Mouse (Mus musculus) kidney, adult 18-20 months (tissue): Measurements from ENCODE around the gene Gm20388.

Source experiments
- DNase-seq: peaks from one replicate; pipeline ENCODE4 v3.0.0; 2021

Gene Gm20388

DNA sequence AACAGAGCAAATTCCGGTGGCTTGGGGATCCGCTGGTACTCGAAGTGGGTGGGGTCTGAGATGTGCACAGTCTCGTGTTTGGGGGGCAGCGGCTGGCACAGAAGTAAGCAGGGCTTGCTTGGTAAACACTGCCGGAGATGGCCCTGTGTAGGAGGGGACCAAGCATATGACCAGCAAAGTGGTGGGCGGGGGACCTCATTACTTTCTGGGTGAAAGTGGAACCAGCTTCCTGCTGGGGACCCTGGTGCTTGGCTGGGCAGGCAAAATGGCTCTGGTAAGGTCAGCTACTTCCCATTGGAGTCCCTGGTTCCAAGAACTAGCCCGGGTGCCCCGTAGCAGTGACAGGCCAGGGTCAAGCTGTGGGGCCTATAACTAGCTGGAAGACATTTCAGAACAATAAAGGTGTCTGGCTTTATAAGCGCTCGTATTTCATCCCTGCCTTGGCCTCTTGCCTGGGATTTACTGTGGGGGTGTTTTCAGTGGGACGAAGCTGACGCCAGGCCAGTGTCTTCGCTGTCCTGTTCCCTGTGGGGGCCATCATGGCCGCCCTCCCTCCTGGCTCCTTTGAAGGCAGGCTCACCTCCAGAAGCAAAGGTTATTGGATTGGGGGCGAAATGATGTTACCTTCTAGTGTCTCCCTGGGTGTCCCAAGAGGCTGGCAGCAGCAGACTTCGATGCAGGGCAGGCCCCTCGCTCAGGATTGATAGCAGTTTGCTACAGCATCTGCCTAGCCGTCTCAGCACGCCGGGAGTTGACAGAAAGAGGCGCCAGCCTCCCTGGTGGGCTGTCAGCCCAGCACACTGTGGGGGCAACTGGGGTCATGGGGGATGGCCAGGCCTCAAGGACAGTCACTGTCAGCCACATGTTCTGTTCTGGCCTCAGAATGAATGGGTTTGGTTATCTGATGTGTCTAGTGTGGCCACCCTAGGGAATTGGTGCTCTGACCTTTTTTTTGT is 466.5 kb downstream of the Gm20388 start:
- no peak for DNase-seq

DNA sequence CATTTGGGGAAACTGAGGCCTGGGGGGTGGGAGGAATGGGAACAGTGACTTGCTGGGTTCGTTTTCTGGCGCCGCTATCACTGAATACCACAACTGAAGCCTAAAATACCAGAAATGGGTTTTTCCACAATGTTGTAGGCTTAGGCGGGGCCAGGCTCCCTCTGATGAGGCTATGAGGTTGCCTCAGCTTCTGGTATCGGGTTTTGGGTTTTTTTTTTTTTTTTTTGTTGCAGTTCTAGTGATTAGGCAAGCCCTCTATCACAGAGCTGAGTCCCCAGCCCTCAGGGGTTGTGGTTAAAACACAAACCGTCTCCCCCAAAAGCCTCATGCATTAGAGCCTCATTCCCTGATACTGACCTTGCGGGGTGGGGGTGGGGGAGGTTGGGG is 467.2 kb downstream of the Gm20388 start:
- no peak for DNase-seq

DNA sequence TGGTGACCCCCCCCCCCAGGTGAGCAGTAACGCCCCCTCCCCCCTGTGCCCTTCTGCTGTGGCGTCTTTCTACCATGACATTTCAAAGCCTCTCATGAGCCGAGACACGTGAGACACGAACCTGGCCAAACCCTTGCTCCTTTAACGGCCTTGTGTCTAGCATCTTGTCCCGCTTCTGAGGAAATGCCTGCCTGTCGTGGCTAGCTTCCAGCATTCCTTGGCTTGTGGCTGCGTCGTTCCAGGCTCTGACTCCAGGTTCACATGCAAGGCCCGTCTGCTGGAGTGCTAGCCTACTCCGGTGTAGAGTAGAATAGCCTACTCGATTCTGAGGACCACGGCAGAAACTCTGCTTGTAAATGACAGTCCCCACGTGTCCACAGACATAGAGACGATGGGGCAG is 467.7 kb downstream of the Gm20388 start:
- peak; percentile 82 for DNase-seq

- no peak for DNase-seq
These were observed 468.4 kb downstream of the Gm20388 start for GRCm38 (mm10) chr8:120379015-120379414.

DNA sequence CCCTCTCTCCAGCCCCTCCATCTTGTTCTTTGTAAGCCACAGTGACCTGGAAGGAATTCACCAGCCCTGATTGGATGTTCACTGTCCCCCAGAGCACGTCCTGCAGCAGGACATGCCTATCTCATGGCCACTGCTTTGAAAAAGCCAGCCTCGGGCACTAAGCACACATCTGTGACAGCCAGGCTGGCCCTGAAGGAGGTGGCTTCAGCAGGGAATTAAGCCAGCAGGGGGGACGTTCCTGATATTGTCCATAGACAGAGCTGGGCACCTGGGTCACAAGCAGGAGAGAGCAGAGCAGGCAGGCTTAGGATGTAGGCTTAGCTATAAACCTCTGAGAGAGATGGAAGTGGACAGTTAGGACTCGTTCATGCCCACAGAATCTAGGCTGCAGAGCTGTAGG is 471.2 kb downstream of the Gm20388 start:
- DNase-seq: no peak

GRCm38 (mm10) chr8:120382436-120383203 is 472.0 kb downstream of the Gm20388 start:
- peak; percentile 65 for DNase-seq

GRCm38 (mm10) chr8:120383204-120383560 is 472.5 kb downstream of the Gm20388 start:
- no peak for DNase-seq

- no peak for DNase-seq
These were observed 473.1 kb downstream of the Gm20388 start for GRCm38 (mm10) chr8:120383713-120384112.

DNA sequence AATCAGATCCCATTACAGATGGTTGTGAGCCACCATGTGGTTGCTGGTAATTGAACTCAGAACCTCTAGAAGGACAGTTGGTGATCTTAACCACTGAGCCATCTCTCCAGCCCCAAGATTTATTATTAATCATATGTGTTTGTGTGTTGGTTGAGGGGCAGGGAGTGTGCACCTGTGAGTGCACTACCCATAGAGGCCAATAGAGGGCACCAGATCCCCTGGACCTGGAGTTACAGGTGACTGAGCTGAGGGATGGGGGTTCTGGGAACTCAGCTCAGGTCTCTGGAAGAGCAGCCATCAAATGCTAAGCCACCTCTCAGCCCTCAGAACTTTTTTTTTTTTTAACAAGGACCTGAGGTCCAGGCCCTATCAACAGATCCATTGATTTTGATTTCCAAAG is 474.1 kb downstream of the Gm20388 start:
- no peak for DNase-seq

DNA sequence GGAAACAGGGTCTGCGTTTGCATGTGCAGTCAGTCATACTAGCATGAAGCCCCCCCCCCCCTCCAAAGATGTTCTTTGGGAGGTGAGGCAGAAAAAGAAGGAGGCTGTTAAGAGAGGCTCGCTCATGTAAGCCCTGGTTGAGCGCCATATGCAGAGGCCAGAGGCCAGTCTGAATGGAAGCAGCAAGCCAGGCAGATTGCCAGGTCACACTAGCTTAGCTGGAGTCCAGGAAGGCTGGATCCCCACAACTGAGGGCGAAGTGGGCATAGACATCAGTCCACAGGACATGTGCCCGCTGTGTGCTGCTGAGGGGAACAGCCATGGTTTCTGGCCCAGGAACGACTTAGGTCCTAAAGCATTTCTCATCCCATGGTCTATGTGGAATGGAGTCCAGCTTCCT is 477.6 kb downstream of the Gm20388 start:
- no peak for DNase-seq

DNA sequence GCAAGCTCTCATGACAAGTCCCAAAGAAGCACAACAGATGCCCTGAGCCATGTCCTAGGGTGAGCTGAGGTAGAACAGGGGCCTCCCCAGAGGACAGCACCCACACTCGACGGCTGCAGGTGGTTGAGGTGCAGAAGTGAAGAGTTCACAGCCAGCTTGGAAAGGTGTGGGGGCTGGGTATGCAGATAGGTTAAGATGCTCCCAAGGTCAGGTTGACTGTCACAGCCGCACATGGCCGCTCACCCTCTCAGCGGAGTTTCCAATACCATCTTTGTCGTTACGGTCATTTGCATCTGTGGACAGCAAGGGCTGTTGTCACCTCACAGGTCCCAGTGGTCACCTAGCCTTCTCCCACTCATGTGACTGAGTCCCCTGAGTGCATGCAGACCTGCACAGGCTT is 480.0 kb downstream of the Gm20388 start:
- no peak for DNase-seq

DNA sequence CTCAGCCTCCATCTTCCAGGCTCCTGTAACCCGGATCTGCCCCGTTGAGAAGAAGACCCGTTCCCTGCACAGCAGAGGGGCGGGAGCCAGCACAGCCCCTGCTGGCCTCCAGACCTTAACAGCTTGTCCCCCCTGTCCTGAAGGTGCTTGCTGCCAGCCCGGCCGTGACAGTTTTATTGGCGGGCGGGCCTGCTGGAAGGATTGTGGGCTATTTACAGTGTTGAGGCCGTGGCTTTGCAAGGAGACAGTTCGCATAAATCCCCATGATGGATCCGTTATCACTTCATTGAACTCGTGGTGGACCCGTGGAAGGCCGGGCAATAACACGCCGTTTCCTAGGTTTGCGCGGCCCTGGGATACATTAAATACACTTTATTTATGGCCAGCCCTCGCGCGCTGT is 481.2 kb downstream of the Gm20388 start:
- no peak for DNase-seq

DNA sequence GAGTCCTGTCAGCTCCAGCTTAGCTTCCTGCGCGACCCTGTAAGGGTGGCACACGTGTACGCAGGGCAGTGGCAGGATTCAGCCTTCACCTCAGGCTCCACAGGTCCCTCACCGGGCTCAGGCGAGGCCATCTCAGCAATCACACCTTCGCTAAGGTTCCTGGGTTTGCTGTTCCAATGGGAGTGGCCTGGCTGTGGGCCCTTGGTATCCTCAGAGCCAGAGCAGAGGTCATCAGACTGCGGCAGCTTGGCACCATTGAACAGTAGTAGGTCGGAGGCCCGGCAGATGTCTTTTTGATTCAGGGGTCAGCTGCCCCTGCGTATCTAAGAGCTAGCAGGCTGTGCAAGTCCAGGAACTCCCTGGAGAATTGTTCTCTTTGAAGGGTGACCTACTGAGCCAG is 482.4 kb downstream of the Gm20388 start:
- no peak for DNase-seq

GRCm38 (mm10) chr8:120393871-120394275 is 483.2 kb downstream of the Gm20388 start:
- no peak for DNase-seq

- no peak for DNase-seq
These were observed 485.3 kb downstream of the Gm20388 start for GRCm38 (mm10) chr8:120395892-120396291.

DNA sequence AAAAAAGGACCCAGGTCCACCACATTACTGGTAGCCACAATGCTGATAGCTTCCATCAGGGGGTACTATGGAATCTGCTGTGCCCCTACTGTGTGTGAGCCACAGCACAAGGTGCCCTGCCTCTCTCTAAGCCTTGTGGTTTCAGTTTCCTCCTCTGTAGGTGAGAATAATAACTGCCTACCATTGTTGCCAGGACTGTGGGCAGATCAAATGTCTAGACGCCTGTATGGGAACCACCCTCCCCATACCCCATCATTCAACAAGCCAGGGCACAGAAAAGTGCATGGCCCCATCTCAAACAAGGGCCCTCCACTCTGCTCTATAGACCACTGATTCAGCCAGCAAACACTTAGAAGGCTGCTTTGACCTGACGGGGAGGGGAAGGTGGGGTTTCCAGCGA is 486.1 kb downstream of the Gm20388 start:
- no peak for DNase-seq

GRCm38 (mm10) chr8:120397444-120398411 is 487.1 kb downstream of the Gm20388 start:
- no peak for DNase-seq

GRCm38 (mm10) chr8:120399212-120399934 is 488.7 kb downstream of the Gm20388 start:
- no peak for DNase-seq

DNA sequence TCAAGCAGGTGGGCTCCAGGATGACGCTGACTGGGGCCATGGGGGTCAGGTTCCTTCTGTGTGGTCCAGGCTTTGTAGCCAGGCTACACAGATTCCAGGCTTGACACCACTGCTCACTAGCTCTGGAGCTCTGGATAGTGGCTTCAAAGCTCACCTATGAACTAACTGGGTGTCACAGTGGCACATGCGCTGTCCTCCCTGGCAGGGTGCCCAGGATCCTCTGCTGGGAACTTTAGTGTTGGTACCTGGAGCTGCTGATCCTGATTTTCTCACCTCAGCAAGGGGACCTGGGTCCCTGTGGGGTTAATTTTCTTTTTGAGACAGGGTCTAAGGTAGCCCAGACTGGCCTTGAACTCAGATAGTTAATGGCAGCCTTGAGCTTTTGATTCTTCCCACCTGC is 490.6 kb downstream of the Gm20388 start:
- DNase-seq: no peak

DNA sequence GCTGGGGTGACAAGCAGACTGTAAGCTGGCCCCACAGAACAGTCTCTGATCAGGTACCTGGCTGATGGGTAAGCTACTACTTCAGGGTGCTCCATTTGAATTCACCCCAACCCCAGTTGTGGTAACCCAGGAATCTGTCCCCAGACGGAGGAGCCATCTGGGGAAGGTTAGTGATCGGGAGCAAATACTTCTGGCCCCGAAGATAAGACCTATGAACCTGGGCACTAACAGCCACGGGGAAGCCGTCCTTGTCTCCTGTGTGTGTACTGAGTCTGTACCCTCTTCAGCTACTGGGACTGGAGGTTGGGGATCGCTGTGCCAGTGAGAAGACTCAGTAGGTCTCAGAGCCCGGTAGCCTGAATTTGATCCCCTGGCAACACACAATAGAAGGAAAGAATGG is 491.1 kb downstream of the Gm20388 start:
- no peak for DNase-seq

DNA sequence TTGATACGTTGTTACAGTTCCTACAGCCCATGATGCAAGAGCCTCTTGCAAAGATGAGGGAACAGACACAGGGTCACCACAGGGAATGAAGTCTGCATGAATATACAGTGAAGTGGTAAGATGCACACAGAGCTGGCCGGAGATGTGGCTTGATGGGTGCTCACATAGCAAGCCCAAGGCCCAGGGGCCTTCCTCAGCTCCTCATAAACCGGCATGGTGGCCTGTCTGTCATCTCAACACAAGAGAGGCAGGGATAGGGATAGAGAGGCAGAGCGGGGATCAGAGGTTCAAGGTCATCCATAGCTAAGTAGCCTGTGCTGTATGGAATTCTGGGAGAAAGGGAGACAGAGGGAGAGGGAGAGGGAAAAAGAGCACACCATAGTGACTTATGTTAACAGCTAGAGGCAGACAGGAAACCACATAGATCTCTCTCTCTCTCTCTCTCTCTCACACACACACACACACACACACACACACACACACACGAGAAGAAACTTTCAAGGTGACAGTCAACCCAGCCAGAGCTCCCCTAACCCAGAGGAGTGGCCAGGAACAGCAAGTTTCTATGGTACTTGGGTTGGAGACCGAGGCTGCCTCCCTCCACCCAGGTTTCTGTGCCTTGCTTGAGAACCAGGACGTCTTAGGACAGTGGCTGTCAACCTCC is 493.1 kb downstream of the Gm20388 start:
- DNase-seq: no peak

- DNase-seq: peak; percentile 70
These were observed 494.0 kb downstream of the Gm20388 start for GRCm38 (mm10) chr8:120404609-120405036.
